Mouse (Mus musculus) C2C12 (cell line): ENCODE results near the gene Hyal3. TPM values are rescaled to one million over a fixed set of nuclear protein-coding genes. Genes with fewer than 3 reads are reported as not detected.

Source experiments
- H3K27me3 ChIP-seq: one replicate; pipeline ENCODE4 v1.6.1; 2011; ENCODE audit not compliant: control insufficient read depth, insufficient read depth, insufficient read length
- H3K36me3 ChIP-seq: one replicate; pipeline ENCODE4 v1.6.1; 2011; ENCODE audit not compliant: control insufficient read depth, insufficient read depth
- H3K4me3 ChIP-seq: one replicate; pipeline ENCODE4 v1.5.1; 2011; ENCODE audit warnings: mild to moderate bottlenecking, control low read depth; ENCODE audit not compliant: poor library complexity, insufficient read depth, severe bottlenecking
- H3K79me2 ChIP-seq: one replicate; pipeline ENCODE4 v1.6.1; 2011; ENCODE audit not compliant: control insufficient read depth, insufficient read depth
- H3K79me3 ChIP-seq: one replicate; pipeline ENCODE4 v1.6.1; 2011; ENCODE audit warnings: low read depth, control low read depth
- H3ac ChIP-seq: one replicate; pipeline ENCODE3; 2011; ENCODE audit warnings: low read depth; ENCODE audit not compliant: control insufficient read depth, insufficient read length
- CEBPB ChIP-seq: IDR thresholded peaks from one replicate; pipeline ENCODE4 v1.6.1; 2011; ENCODE audit warnings: low read depth, mild to moderate bottlenecking, control low read depth, moderate library complexity
- CTCF ChIP-seq: IDR thresholded peaks from one replicate; pipeline ENCODE4 v1.5.1; 2011; ENCODE audit not compliant: control insufficient read depth, insufficient read depth, insufficient read length
- FOSL1 ChIP-seq: IDR thresholded peaks from one replicate; pipeline ENCODE4 v1.8.0; 2011; ENCODE audit warnings: mild to moderate bottlenecking, low read length; ENCODE audit not compliant: poor library complexity, insufficient read depth, severe bottlenecking
- MAX ChIP-seq: IDR thresholded peaks from one replicate; pipeline ENCODE4 v1.6.1; 2011; ENCODE audit warnings: mild to moderate bottlenecking, control low read depth
- MYOD1 ChIP-seq: IDR thresholded peaks from one replicate; pipeline ENCODE4 v1.6.1; 2011; ENCODE audit warnings: low read depth; ENCODE audit not compliant: control insufficient read depth, insufficient read length
- MYOG ChIP-seq: IDR thresholded peaks from one replicate; pipeline ENCODE4 v1.6.1; 2011; ENCODE audit not compliant: control insufficient read depth, insufficient read length; ENCODE audit errors: extremely low read depth
- USF1 ChIP-seq: IDR thresholded peaks from one replicate; pipeline ENCODE4 v1.6.1; 2011; ENCODE audit warnings: low read depth, mild to moderate bottlenecking, control low read depth, moderate library complexity
- polyA plus RNA-seq: library from polyadenylated mRNA; unstranded; fragments of >200 nt; fragmentation: generic; extraction: Trizol; gene quantifications from one replicate; pipeline ENCODE4 v1.2.1, GENCODE M21; 2012; ENCODE audit warnings: missing spikeins

Hyal3 gene
- polyA plus RNA-seq, 1 experiment: 0.28 TPM

DNA sequence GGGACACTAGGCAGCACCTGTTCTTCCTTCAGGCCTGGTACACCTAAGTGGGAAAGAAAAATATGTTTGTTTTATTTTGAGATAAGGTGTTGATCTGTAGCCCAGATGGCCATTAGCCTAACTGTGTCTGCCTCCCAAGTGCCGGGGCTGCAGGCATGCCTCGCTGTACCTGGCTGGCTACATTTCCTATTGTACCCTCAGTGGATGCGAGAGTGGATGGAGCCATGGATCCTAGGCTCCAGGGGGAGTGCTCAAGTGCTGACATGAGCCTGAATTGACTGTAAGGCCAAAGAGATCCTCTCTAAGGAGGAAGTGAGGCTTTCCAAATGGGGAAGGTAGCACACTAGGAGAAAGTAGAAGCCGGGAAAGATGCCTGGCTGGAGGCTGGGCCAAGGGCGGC lies 32.7 kb upstream of the Hyal3 start:
- H3K36me3 ChIP-seq: no peaks in the 10 kb centered on the region
- H3K79me2 ChIP-seq: peaks cover 15% of the 10 kb centered on the region
- no peaks in the 10 kb centered on the region for H3K27me3 ChIP-seq
- TF ChIP-seq CTCF (no peak), MYOD1 (no peak), CEBPB (no peak), MYOG (no peak), FOSL1 (no peak), USF1 (no peak), MAX (no peak)
- H3K79me3 ChIP-seq: peaks cover 6% of the 10 kb centered on the region
- H3K4me3 ChIP-seq: no peak overlapping the region
- H3ac ChIP-seq: no peak overlapping the region

DNA sequence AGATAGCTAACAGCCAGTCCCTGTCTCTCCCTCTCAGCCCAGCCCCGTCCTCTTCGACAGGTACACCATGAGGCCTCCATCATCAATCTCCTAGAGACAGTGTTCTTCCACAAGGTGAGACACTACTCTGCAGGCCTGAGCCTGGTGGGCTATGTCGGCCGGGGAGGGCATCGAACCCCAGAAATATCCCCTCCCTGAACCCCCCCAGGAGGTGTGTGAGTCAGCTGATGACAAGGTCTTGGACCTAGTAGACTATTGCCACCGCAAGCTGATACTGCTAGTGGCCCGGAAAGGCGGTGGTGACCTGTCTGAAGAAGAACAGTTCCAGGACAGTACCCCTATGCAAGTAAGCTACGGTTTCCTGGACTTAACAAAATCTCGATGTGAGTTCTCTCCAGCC lies 31.8 kb upstream of the Hyal3 start:
- peaks cover 11% of the 10 kb centered on the region for H3K79me3 ChIP-seq
- H3K4me3 ChIP-seq: no peak overlapping the region
- H3K27me3 ChIP-seq: no peaks in the 10 kb centered on the region
- no peaks in the 10 kb centered on the region for H3K36me3 ChIP-seq
- TF ChIP-seq CTCF (no peak), USF1 (no peak), MAX (no peak), MYOG (no peak), MYOD1 (no peak)
- H3ac ChIP-seq: no peak overlapping the region
- H3K79me2 ChIP-seq: peaks cover 23% of the 10 kb centered on the region

DNA sequence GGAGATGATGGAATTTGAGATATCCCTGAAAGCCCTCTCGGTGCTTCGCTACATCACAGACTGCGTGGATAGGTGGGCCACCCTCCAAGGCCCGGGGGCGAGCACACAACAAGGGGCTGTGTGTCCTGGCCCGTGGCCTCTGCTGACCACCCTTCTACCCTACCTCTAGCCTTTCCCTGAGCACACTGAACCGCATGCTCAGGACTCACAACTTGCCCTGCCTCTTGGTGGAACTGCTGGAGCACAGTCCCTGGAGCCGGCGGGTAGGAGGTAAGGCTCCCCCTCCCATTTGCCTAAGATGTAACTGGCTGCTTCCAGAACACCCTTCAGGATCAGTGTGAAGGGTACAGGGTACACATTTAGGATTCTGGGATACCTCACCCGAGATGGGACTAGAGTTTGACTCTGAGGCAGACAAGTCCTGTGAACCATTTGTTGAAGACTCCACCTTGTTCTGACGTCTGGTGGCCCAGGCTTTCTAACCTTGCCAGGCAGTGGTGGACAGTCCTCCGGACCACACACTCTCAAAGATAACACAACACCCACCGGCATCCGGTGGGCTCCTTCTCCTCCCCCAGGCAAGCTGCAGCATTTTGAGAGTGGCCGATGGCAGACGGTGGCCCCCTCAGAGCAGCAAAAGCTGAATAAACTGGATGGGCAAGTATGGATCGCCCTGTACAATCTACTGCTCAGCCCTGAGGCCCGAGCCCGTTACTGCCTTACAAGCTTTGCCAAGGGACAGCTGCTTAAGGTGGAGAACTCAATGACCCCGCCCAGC lies 31.1 kb upstream of the Hyal3 start:
- Histone ChIP-seq H3K79me3 (peaks cover 11% of the 10 kb centered on the region), H3ac (no peak overlapping the region), H3K36me3 (no peaks in the 10 kb centered on the region), H3K27me3 (no peaks in the 10 kb centered on the region), H3K79me2 (peaks cover 26% of the 10 kb centered on the region), H3K4me3 (no peak overlapping the region)
- TF ChIP-seq MAX (no peak), MYOD1 (no peak), FOSL1 (no peak), CEBPB (no peak), CTCF (no peak), MYOG (no peak), USF1 (no peak)

DNA sequence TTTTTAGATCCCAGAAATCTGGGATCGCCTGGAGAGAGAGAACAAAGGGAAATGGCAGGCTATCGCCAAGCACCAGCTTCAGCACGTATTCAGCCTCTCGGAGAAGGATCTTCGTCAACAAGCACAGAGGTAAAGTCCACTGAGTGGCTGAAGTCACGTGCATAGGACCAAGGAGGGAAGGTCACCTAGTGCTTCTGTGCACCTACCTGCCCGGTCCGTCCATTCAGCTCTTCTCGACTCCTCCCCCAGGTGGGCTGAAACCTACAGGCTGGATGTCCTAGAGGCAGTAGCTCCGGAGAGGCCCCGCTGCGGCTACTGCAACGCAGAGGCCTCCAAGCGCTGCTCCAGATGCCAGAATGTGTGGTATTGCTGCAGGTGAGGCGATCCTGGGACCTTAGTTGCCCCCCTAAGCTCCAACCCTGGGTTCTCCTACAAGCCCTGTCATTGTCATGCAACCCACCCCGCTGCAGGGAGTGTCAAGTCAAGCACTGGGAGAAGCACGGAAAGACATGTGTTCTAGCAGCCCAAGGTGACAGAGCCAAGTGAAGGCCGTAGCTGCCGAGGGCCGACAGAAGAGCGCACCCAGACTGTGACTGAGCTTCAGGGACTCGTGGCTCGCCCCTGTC lies 30.0 kb upstream of the Hyal3 start:
- TF ChIP-seq USF1: no peak
- no peak for TF ChIP-seq MAX
- TF ChIP-seq FOSL1: no peak
- no peak for TF ChIP-seq CTCF
- TF ChIP-seq MYOG: no peak
- no peak for TF ChIP-seq MYOD1
- TF ChIP-seq CEBPB: no peak
- H3K79me3 ChIP-seq: peaks cover 14% of the 10 kb centered on the region
- H3K4me3 ChIP-seq: peak overlapping the region; percentile 45

DNA sequence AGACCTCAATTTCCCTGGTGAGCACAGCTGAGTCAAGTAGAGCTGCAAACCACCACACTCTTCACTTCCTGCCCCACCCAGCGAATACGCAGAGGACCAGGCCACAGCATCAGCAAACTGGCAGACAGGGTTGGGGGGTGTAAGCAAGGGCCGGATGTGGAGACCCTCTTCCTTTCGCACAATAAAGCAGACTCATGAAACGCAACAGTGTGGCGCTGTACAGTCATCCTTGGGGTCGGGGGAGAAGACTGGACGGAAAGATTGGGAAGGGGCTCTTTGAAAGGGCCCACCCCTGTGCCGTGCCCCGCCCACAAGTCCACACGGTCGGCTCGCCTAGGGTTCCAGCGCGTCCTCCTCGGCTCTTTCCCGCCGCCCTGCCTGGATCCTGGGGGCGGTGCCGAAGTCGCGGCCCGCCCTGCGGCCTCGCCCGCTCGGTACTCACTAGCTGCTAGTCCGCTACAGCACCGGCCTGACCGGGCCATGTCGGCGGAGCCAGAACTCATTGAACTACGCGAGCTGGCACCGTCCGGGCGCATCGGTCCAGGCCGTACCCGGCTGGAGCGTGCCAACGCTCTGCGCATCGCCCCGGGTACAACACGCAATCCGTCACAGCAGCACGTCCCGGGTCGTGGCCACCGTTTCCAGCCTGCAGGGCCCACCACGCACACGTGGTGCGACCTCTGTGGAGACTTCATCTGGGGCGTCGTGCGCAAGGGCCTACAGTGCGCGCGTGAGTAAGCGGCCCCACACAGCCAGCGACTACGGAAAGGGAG lies 29.3 kb upstream of the Hyal3 start, which contains the start of gene Rassf1:
Gene Rassf1 (plus strand): TSS at position 439 of the 773 bp plus-strand sequence.
- Histone ChIP-seq H3K4me3 (peak within 1 kb of the TSS; percentile 45), H3K79me2 (peaks cover 43% of the 10 kb centered on the region), H3K36me3 (peaks cover under 1% of the 10 kb centered on the region), H3ac (peak within 1 kb of the TSS; percentile 84), H3K79me3 (peaks cover 21% of the 10 kb centered on the region), H3K27me3 (no peaks in the 10 kb centered on the region)
- TF ChIP-seq USF1 (peak; percentile 14), MAX (no peak)

More for the DNA sequence above, 30.0 kb upstream of the Hyal3 start:
- Histone ChIP-seq H3ac (no peak overlapping the region), H3K27me3 (no peaks in the 10 kb centered on the region), H3K36me3 (no peaks in the 10 kb centered on the region), H3K79me2 (peaks cover 36% of the 10 kb centered on the region)
